Mouse (Mus musculus) stomach, embryonic 16.5 days (tissue): ENCODE data around the gene Cabin1. TPM values are rescaled to one million over a fixed set of nuclear protein-coding genes. Genes with fewer than 3 reads are reported as not detected.

Experiments used
- ATAC-seq: fragments of 200-750 bp; cut with Nextera tagmentation; 2 replicates; pipeline ENCODE4 v1.8.0; 2017; ENCODE audit warnings: moderate number of reproducible peaks, moderate TSS enrichment; ENCODE audit not compliant: insufficient read depth, low FRiP score
- H3K27ac ChIP-seq: fragments of 300-500 bp; sonication (generic); 2 replicates; pipeline ENCODE4 v1.5.1; 2014; ENCODE audit warnings: low read length
- H3K27me3 ChIP-seq: fragments of 300-500 bp; sonication (generic); 2 replicates; pipeline ENCODE4 v1.6.1; 2014; ENCODE audit warnings: low read length, control low read depth, mixed read lengths; ENCODE audit not compliant: control insufficient read depth, insufficient read depth
- H3K36me3 ChIP-seq: fragments of 300-500 bp; sonication (generic); 2 replicates; pipeline ENCODE4 v1.6.1; 2014; ENCODE audit warnings: low read length; ENCODE audit not compliant: control insufficient read depth, insufficient read depth
- H3K4me1 ChIP-seq: fragments of 300-500 bp; sonication (generic); 2 replicates; pipeline ENCODE4 v1.6.1; 2014; ENCODE audit warnings: low read length, control low read depth, mixed read lengths; ENCODE audit not compliant: control insufficient read depth, insufficient read depth
- H3K4me2 ChIP-seq: fragments of 300-500 bp; sonication (generic); 2 replicates; pipeline ENCODE4 v1.6.1; 2014; ENCODE audit warnings: low read depth, low read length, mixed read lengths
- H3K4me3 ChIP-seq: fragments of 300-500 bp; sonication (generic); replicated peaks from 2 replicates; pipeline ENCODE4 v1.5.1; 2014; ENCODE audit warnings: mild to moderate bottlenecking, low read length
- H3K9ac ChIP-seq: fragments of 300-500 bp; sonication (generic); 2 replicates; pipeline ENCODE4 v1.6.1; 2014; ENCODE audit warnings: low read length
- H3K9me3 ChIP-seq: fragments of 300-500 bp; sonication (generic); replicated peaks from 2 replicates; pipeline ENCODE4 v1.6.1; 2016; ENCODE audit warnings: low read length, control low read depth; ENCODE audit not compliant: control insufficient read depth
- WGBS: fragments of 180-500 bp; shearing (Covaris S2); extraction: QIAGEN DNeasy Blood & Tissue Kit; methylation state at CpG from one replicate; pipeline ENCODE4 v1.1.7; 2014; 5-methylcytosine and 5-hydroxymethylcytosine counted together
- polyA plus RNA-seq: library from polyadenylated mRNA; unstranded; fragments of >200 nt; fragmentation: Nextera tagmentation; extraction: Ambion mirVana; gene quantifications from 2 replicates; pipeline ENCODE4 v1.2.1, GENCODE M21; 2015

Gene Cabin1
- polyA plus RNA-seq, 1 experiment from 2014 or later: 34.0 TPM

DNA sequence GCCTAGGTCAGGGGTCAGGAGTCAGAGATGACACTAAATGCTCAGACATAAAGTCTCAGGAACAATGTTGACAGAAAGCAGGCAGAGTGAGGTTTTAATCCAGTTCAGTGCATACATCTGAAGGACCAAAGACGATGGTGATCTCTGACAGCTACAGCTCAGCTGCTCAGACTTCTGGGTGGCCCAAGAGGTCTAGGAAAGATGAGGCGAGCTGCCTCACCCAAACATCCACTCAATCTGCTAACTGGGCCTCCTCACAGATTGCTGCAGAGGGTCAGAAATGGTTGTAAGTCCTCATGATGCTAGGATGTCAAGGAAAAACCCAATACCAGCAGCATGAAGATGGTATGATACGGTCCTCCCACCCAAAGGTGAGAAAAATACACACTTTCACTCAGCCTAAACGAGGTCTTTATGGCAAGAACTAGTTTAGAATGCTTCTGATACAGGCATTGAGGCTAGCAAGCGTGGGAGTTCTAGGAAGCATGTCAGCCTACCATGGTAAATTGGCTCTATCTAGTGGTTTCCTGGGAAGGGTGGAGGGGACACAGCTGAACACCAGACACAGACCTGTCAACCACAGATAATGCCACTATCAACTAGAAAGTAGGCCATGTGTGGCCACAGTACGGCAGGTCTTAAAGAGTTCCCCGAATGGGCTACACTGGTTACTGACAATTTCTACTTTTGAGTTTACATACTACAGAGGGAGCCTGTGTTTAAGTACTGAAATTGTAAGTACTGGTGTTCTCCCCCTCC is 67.4 kb downstream of the Cabin1 start:
- Histone ChIP-seq H3K4me3 (no peak overlapping the region), H3K9ac (no peak overlapping the region), H3K4me1 (peaks cover 4% of the 10 kb centered on the region; the same call in 1 of the 2 replicates), H3K27me3 (no peaks in the 10 kb centered on the region), H3K27ac (no peak overlapping the region), H3K4me2 (no peak overlapping the region), H3K9me3 (no peaks in the 10 kb centered on the region), H3K36me3 (peaks cover 7% of the 10 kb centered on the region)
- WGBS: 76% methylated on average over 7 of the region's 7 CpGs
- no peak for ATAC-seq

GRCm38 (mm10) chr10:75695521-75695920 is 68.6 kb downstream of the Cabin1 start:
- Histone ChIP-seq H3K27ac (no peak overlapping the region), H3K9ac (no peak overlapping the region), H3K27me3 (no peaks in the 10 kb centered on the region), H3K4me3 (no peak overlapping the region), H3K4me2 (no peak overlapping the region), H3K4me1 (no peaks in the 10 kb centered on the region; the same call in 1 of the 2 replicates), H3K9me3 (no peaks in the 10 kb centered on the region), H3K36me3 (peaks cover 7% of the 10 kb centered on the region)
- 94% methylated on average over 2 of the region's 2 CpGs for WGBS
- no peak for ATAC-seq

- Histone ChIP-seq H3K27ac (no peak overlapping the region), H3K9ac (no peak overlapping the region), H3K27me3 (no peaks in the 10 kb centered on the region), H3K9me3 (no peaks in the 10 kb centered on the region), H3K4me1 (no peaks in the 10 kb centered on the region; the same call in 1 of the 2 replicates), H3K36me3 (peaks cover 7% of the 10 kb centered on the region), H3K4me2 (no peak overlapping the region), H3K4me3 (no peak overlapping the region)
- ATAC-seq: 0 out of 2 replicates have a peak, but pooled peaks have one; percentile 18
- 88% methylated on average over 5 of the region's 5 CpGs for whole genome bisulfite sequencing
These were observed 69.1 kb downstream of the Cabin1 start for GRCm38 (mm10) chr10:75695078-75695477.

GRCm38 (mm10) chr10:75694567-75694966 is 69.6 kb downstream of the Cabin1 start:
- peaks cover 7% of the 10 kb centered on the region for H3K36me3 ChIP-seq
- no peak overlapping the region for H3K9ac ChIP-seq
- no peak overlapping the region for H3K27ac ChIP-seq
- H3K4me1 ChIP-seq: no peaks in the 10 kb centered on the region
- 88% methylated on average over 9 of the region's 9 CpGs for WGBS
- H3K9me3 ChIP-seq: no peaks in the 10 kb centered on the region
- no peak overlapping the region for H3K4me2 ChIP-seq
- H3K27me3 ChIP-seq: no peaks in the 10 kb centered on the region
- ATAC-seq: no peak
- H3K4me3 ChIP-seq: no peak overlapping the region

GRCm38 (mm10) chr10:75693451-75694233 is 70.5 kb downstream of the Cabin1 start:
- Histone ChIP-seq H3K4me3 (no peak overlapping the region), H3K9ac (no peak overlapping the region), H3K27me3 (no peaks in the 10 kb centered on the region), H3K9me3 (no peaks in the 10 kb centered on the region), H3K27ac (no peak overlapping the region), H3K4me2 (no peak overlapping the region), H3K4me1 (no peaks in the 10 kb centered on the region), H3K36me3 (peaks cover 4% of the 10 kb centered on the region; the same call in 1 of the 2 replicates)
- no peak for ATAC-seq
- WGBS: 74% methylated on average over 11 of the region's 11 CpGs

GRCm38 (mm10) chr10:75688598-75688997 is 75.5 kb downstream of the Cabin1 start:
- Histone ChIP-seq H3K36me3 (0 out of 2 replicates have a peak, but pooled peaks cover 4% of the 10 kb centered on the region), H3K27ac (no peak overlapping the region)
- WGBS: 89% methylated on average over 2 of the region's 2 CpGs

DNA sequence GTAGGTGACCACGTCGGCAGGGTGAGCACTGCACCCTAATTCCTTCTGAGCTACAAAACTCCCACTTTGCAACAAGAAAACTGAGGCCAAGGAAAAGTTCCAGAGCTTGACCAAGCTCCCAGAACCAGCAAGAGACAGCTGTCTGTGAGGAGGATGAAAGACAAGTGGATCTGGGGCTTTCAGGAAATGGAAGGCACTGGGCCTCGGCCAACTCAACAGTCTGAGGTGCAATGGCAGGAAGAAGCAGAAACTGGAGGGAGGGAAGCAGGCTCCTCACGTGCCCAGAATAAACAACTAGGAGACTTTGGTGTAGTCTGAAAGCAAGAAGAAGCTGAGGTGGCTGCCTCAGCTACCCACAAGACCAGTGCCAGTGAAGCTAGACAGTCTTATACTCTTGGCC is 77.4 kb downstream of the Cabin1 start:
- H3K27ac ChIP-seq: no peak overlapping the region
- no peak overlapping the region for H3K4me2 ChIP-seq
- no peaks in the 10 kb centered on the region for H3K27me3 ChIP-seq
- 0 out of 2 replicates have a peak, but pooled peaks cover 4% of the 10 kb centered on the region for H3K36me3 ChIP-seq
- no peaks in the 10 kb centered on the region for H3K4me1 ChIP-seq
- WGBS: 66% methylated on average over 4 of the region's 4 CpGs
- no peak overlapping the region for H3K4me3 ChIP-seq
- ATAC-seq: no peak
- no peaks in the 10 kb centered on the region for H3K9me3 ChIP-seq
- no peak overlapping the region for H3K9ac ChIP-seq

More at GRCm38 (mm10) chr10:75688598-75688997, 75.5 kb downstream of the Cabin1 start:
- Histone ChIP-seq H3K9me3 (no peaks in the 10 kb centered on the region), H3K4me3 (no peak overlapping the region), H3K4me1 (no peaks in the 10 kb centered on the region), H3K9ac (no peak overlapping the region), H3K27me3 (no peaks in the 10 kb centered on the region), H3K4me2 (no peak overlapping the region)
- ATAC-seq: no peak

DNA sequence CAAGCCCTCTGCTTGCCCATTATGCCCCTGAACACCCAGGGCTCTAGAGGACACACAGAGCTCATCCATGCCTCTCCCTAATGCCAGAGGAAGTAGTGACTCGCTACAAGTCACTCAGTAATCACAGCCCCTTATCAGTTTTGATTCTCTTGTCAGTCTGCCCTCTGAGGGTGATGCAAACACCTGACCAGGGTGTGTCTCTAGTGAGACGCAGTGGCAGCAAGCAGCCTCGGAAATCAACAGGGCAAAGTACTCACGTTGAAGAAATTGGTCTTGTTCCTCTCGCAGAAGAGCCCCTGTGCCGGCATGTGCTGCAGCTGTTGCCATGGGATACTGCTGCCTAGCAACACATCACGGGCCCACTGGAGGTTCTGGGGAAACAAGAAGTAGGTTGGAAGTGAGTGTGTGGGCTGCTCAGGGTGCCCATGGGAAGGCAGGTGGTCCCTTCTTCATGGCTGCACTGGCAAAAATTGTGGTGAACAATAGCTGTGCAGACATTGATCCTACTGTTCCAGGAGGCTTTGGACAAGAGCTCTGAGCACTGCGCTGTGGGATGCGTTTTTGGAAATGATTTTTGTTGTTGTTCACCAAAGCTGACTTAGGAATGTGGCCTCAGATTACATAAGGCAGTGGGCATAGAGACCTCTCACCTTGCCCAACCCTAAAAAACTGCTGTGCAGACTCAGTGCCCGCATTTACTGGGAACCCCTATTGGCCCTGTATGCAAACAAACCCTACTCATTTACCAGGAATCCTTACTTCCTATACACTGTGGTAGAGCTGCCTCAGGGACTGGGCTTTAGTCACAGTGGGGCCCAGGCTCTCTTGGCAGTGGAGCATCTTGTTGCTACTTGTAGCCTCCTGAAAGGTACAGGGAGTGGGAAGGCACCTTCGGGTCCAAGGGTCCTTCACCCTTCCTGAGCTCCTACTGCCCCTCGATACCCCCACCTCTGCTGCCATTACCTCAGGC is 79.8 kb downstream of the Cabin1 start:
- H3K4me3 ChIP-seq: no peak overlapping the region
- no peak overlapping the region for H3K9ac ChIP-seq
- H3K36me3 ChIP-seq: 0 out of 2 replicates have a peak, but pooled peaks cover 4% of the 10 kb centered on the region
- H3K9me3 ChIP-seq: no peaks in the 10 kb centered on the region
- ATAC-seq: no peak
- H3K4me1 ChIP-seq: no peaks in the 10 kb centered on the region
- H3K27ac ChIP-seq: no peak overlapping the region
- 53% methylated on average over 12 of the region's 12 CpGs for WGBS
- no peaks in the 10 kb centered on the region for H3K27me3 ChIP-seq
- H3K4me2 ChIP-seq: no peak overlapping the region
